ENCODE assay signal across 28 mouse cellular contexts in the genomic region with DNA sequence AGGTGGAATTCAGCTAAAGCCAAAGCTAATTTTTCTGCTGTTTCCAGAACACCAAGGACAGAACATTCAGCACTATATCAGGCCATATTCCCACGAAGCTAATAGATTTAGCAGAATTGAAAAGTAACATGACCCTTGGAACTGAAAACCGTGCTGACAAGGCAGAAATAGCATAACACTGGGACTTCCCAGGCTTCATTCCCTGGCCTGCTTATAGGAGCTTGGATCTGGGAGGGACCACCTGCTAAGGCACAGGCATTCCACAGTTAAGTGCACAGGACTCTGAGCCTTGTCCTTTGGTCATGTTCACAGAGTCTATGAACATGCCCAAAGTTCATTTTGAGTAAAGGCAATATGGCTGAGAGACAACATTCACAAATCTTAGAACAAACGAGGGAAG.
DNase-seq lines count a peak whose midpoint lies in the region; ATAC-seq and TF ChIP-seq lines count a peak whose summit lies in the region.
"Had no signal": no experiment of that assay in that cellular context is flagged by ENCODE, and none has a peak within 500 bp of the region (broad histone marks: within the 10 kb centered on the region; RNA-seq: fewer than 3 reads in every experiment).

No protein-coding gene starts in this region.

- no peak overlapping the region for H3K4me3 ChIP-seq in kidney, embryonic 16.5 days (ENCODE audit: low read length)
- H3K4me3 ChIP-seq in kidney, embryonic 14.5 days (ENCODE audit: low read length): no peak overlapping the region
- H3K4me3 ChIP-seq in kidney, postnatal 0 days (replicated peaks; ENCODE audit: low read depth, low read length): no peak overlapping the region
- H3K4me3 ChIP-seq: embryonic facial prominence, embryonic 13.5 days; heart, embryonic 12.5 days; hindbrain, embryonic 10.5 days; liver, embryonic 15.5 days; lung, embryonic 15.5 days; midbrain, embryonic 15.5 days; neural tube, embryonic 12.5 days had no signal

- WGBS in kidney, embryonic 16.5 days: 32% methylated on average over 3 of the region's 3 CpGs
- WGBS in kidney, embryonic 14.5 days: 49% methylated on average over 3 of the region's 3 CpGs
- WGBS in kidney, postnatal 0 days: 44% methylated on average over 3 of the region's 3 CpGs

- H3K27me3 ChIP-seq in kidney, embryonic 16.5 days (ENCODE audit: insufficient read depth, low read length): no peaks in the 10 kb centered on the region
- no peaks in the 10 kb centered on the region for H3K27me3 ChIP-seq in kidney, embryonic 14.5 days (ENCODE audit: control insufficient read depth, insufficient read depth, low read length)
- H3K27me3 ChIP-seq in kidney, postnatal 0 days (ENCODE audit: insufficient read depth, low read length): no peaks in the 10 kb centered on the region
- H3K27me3 ChIP-seq: embryonic facial prominence, embryonic 13.5 days; heart, embryonic 12.5 days; liver, embryonic 15.5 days; lung, embryonic 15.5 days; midbrain, embryonic 15.5 days; neural tube, embryonic 12.5 days had no signal

- no peaks in the 10 kb centered on the region for H3K9me3 ChIP-seq in kidney, embryonic 16.5 days (ENCODE audit: low read length)
- H3K9me3 ChIP-seq in kidney, embryonic 14.5 days (ENCODE audit: control insufficient read depth, low read length): no peaks in the 10 kb centered on the region
- H3K9me3 ChIP-seq in kidney, postnatal 0 days (replicated peaks; ENCODE audit: low read length): no peaks in the 10 kb centered on the region
- H3K9me3 ChIP-seq: heart, embryonic 12.5 days; hindbrain, embryonic 10.5 days; liver, embryonic 15.5 days; lung, embryonic 15.5 days; midbrain, embryonic 15.5 days; neural tube, embryonic 12.5 days had no signal

- no peak overlapping the region for H3K4me2 ChIP-seq in kidney, embryonic 16.5 days (replicated peaks; ENCODE audit: low read depth, low read length)
- no peak overlapping the region for H3K4me2 ChIP-seq in kidney, embryonic 14.5 days (replicated peaks; ENCODE audit: low read depth, low read length)
- H3K4me2 ChIP-seq in kidney, postnatal 0 days (ENCODE audit: low read length): no peak overlapping the region
- H3K4me2 ChIP-seq: embryonic facial prominence, embryonic 13.5 days; heart, embryonic 12.5 days; liver, embryonic 15.5 days; lung, embryonic 15.5 days; midbrain, embryonic 15.5 days; neural tube, embryonic 12.5 days had no signal

- no peaks in the 10 kb centered on the region for H3K36me3 ChIP-seq in kidney, embryonic 16.5 days (ENCODE audit: insufficient read depth, low read length)
- no peaks in the 10 kb centered on the region for H3K36me3 ChIP-seq in kidney, embryonic 14.5 days (ENCODE audit: control insufficient read depth, insufficient read depth, low read length)
- H3K36me3 ChIP-seq in kidney, postnatal 0 days (ENCODE audit: insufficient read depth, low read length): no peaks in the 10 kb centered on the region
- H3K36me3 ChIP-seq: embryonic facial prominence, embryonic 13.5 days; heart, embryonic 12.5 days; hindbrain, embryonic 10.5 days; liver, embryonic 15.5 days; lung, embryonic 15.5 days; midbrain, embryonic 15.5 days; neural tube, embryonic 12.5 days had no signal

- H3K9ac ChIP-seq in kidney, embryonic 16.5 days (replicated peaks; ENCODE audit: low read length): no peak overlapping the region
- H3K9ac ChIP-seq in kidney, embryonic 14.5 days (ENCODE audit: low read depth, low read length): no peak overlapping the region
- no peak overlapping the region for H3K9ac ChIP-seq in kidney, postnatal 0 days (ENCODE audit: low read depth, low read length)
- H3K9ac ChIP-seq: embryonic facial prominence, embryonic 13.5 days; heart, embryonic 12.5 days; liver, embryonic 15.5 days; lung, embryonic 15.5 days; midbrain, embryonic 15.5 days; neural tube, embryonic 12.5 days had no signal

- peak; percentile 54; the same call in 1 of the 2 replicates for ATAC-seq in kidney, embryonic 16.5 days (ENCODE audit: low FRiP score, low TSS enrichment)
- no peak for ATAC-seq in kidney, embryonic 14.5 days (ENCODE audit: low FRiP score, low TSS enrichment)
- ATAC-seq in kidney, postnatal 0 days (replicated peaks; ENCODE audit: low FRiP score, low read depth): peak; percentile 73; the same call in 1 of the 2 replicates
- ATAC-seq: forebrain, embryonic 14.5 days; intestine, postnatal 0 days; midbrain, embryonic 15.5 days had no signal

- H3K27ac ChIP-seq in kidney, embryonic 16.5 days (ENCODE audit: low read length): no peak overlapping the region
- H3K27ac ChIP-seq in kidney, embryonic 14.5 days (ENCODE audit: low read depth, low read length): no peak overlapping the region
- no peak overlapping the region for H3K27ac ChIP-seq in kidney, postnatal 0 days
- H3K27ac ChIP-seq: embryonic facial prominence, embryonic 13.5 days; hindbrain, embryonic 10.5 days; liver, embryonic 15.5 days; lung, embryonic 15.5 days; midbrain, embryonic 15.5 days; neural tube, embryonic 12.5 days had no signal

- no peaks in the 10 kb centered on the region for H3K4me1 ChIP-seq in kidney, embryonic 16.5 days (ENCODE audit: insufficient read depth, low read length)
- no peaks in the 10 kb centered on the region for H3K4me1 ChIP-seq in kidney, embryonic 14.5 days (ENCODE audit: control insufficient read depth, insufficient read depth, low read length)
- no peaks in the 10 kb centered on the region for H3K4me1 ChIP-seq in kidney, postnatal 0 days (replicated peaks; ENCODE audit: insufficient read depth, low read length)
- H3K4me1 ChIP-seq: embryonic facial prominence, embryonic 13.5 days; heart, embryonic 12.5 days; hindbrain, embryonic 10.5 days; liver, embryonic 15.5 days; lung, embryonic 15.5 days; midbrain, embryonic 15.5 days; neural tube, embryonic 12.5 days had no signal

- no peak for TF ChIP-seq CTCF in kidney, postnatal 0 days (IDR thresholded peaks at IDR 0.05; ENCODE audit: low read depth)

- DNase-seq in embryo, embryonic 11 days: peak; percentile 16
- DNase-seq in embryo, embryonic 10 days (ENCODE audit: low spot score): no peak
- DNase-seq in kidney, postnatal 0 days (ENCODE audit: low spot score): peak; percentile 25
- DNase-seq in mesoderm, embryonic 11.5 days (ENCODE audit: low read depth, low spot score): peak; percentile 30
- DNase-seq in frontal cortex, postnatal 36 days (ENCODE audit: low spot score in 2 of 2): no peak
- DNase-seq: adrenal gland, postnatal 14 days; cerebellum, adult 8-10 months; cerebellum, postnatal 36 days; gastrocnemius, postnatal 14 days; heart, adult 18-20 months; heart, postnatal 10 days; layer of hippocampus, postnatal 36 days; liver; lung, postnatal 4 days; right cerebral cortex, postnatal 14 days; thymus, adult 18-20 months; thymus, postnatal 36 days had no signal

Comparison
In these comparisons a context has a peak if more than half of its experiments do, and no peak if none do; other contexts are left out.
1. DNase-seq: peak in embryo, embryonic 11 days (single experiment), kidney, postnatal 0 days (single experiment) and mesoderm, embryonic 11.5 days (single experiment); none in embryo, embryonic 10 days (single experiment) and frontal cortex, postnatal 36 days (0 of 2).